Mouse (Mus musculus) lung, postnatal 10 days (tissue): Measurements from ENCODE around the gene Ric3.

Experiments used
- DNase-seq: peaks from one replicate; pipeline ENCODE4 v3.0.0; 2021

The Ric3 gene

DNA sequence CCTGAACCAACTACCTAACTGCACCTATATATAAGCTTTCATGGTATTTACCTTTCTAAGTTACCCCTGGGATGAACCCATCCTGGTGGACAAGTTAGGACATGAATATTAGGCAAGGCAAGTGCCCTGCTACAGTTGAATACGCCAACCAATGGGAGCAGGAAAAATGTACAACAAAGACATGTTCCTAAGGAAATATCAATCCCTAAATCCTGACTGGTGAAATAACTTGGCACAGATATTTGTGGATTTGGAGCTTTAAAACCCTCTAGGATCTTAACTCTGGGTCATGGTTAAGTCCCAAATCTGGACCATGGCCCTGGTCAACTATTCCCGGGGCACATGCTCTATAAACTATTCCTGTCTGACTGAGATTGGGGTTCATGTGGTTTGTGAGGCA, 37.3 kb downstream of the Ric3 start:
- DNase-seq, result no peak

DNA sequence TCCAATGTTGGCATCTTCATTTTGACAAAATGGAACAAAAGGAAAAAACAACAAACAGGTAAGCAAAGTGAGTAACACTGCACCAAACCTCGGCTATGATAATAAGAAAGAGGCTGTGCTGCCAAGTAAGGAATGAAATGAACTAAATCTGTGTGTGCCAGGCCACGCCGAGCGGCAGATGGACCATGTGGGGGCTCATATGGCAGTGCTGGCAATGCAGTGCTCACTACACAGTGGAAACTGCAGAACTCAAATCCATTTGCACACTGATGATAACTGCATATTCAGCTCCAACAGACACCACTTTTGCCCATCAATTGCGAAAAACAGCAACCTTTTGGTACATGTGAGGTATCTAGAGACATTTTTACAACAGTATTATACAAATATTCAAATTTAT, 43.7 kb downstream of the Ric3 start:
- no peak for DNase-seq

DNA sequence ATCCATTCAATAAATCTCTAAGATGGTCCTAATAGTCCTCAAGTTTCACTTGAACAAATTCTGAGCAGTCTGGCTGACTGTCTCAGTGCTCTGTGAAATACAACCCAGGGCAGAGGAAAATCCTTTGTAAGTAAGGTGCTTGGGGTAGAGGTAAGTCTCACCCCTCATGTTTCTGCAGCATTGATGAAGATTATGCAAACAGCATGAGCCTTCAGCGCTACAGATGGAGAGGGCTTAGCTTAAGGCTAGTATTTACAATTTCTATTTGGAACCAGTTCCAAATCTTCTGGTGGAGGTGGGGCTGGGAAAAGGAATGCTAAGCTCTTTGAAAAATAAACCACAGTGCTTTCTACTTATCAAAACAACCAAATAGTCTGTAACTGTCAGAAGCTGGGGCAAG, 44.1 kb downstream of the Ric3 start:
- no peak for DNase-seq

DNA sequence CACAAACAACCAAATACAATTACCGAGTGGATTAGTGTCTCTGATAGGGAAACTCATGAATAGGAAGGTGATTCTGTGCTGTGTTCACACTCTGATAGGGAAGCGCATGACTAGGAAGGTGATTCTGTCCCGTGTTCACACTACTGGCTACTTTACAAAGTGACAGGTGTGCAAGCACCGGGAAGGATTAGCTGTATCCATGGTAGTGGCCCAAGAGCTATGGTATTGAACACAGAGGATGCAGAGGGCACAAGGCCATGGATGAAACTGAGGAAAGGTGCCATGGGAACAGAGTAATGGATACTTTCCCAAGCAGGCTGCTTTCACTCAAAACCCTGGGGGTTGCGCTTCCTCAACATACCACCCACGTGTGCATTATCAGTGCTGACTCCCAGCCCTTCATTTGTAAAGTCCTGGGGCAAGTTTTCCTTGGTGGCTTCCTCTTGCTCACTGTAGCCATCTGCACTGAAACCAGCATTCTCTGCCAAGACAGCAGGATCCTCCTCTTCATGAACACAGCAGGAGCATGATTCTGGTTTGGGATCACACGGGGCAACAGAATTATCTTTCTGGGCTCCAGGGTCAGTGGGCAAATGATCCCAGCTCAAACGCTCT, 44.9 kb downstream of the Ric3 start:
- no peak for DNase-seq

DNA sequence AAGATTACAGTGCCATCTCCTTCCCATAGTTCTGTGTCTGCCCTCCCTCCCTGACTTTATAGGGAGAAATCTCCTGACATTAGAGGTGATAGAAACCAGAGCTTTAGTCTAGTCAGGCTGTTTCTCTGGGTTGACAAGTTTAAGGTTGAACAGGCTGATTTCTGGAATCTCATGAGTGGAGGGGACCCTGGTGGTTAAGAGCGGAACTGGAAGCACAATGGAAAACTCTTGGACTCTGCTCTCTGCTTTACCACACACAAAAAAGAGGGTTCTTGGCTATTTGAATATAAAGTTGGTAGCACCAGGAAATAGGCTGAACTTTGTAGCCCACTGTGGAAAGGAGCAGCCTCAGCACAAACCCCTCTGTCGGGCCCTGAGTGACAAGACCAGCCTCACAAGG, 51.1 kb downstream of the Ric3 start:
- no peak for DNase-seq

DNA sequence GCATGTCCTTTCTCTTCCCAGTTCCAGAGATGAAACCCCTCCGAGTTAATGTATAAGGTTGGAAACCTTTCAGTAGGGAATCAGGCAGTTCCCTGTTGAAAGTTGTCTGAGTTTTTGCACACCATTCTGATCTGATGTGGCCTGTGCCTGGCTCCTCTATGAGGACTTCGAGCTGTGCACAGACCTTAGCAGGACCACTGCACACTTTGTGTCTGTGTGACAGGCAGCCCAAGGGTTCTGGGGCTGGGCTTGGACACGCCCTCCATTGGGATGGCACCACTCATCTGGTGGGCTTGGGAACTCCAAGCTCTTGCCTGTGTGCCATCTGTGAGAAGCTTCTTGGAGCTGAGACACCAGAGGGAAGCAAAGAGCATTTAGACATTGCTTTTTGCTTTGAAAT, 51.8 kb downstream of the Ric3 start:
- DNase-seq, result no peak

DNA sequence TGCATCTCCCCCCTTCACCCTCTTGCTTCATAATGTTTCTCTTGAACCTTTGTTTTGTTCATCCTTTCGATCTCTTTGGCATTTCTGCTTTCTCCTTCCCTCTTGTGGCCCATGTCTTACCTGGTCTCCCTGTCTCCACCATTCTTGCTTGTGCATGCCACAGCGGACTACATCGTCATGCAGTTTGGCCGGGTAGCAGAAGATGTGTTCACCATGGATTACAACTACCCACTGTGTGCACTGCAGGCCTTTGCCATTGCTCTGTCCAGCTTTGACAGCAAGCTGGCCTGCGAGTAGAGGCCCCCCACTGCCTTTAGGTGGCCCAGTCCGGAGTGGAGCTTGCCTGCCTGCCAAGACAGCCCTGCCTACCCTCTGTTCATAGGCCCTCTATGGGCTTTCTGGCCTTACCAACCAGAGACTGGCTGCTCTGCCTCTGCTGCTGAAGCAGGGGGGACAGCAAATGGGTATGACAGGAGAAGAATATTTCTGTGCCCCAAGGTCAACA, 53.1 kb downstream of the Ric3 start:
- no peak for DNase-seq

DNA sequence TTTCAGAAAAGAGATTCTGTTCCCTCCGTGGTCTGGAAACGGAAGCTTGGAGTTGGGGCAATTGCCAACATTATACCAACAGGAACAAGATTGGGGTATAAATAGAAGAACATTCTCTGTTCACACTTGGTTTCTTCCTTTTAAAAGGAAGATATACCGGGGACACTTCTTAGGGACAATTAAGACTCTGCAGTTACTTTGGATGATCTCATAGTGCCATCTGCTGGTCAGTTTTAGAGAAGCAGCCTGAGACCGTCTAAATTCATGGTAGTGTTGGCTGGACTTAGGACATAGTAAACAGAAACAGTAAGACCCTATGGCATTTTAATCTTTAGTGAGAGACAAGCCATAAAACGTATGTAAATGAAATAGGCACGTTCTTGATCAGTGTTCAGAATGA, 54.9 kb downstream of the Ric3 start:
- peak; percentile 50 for DNase-seq

DNA sequence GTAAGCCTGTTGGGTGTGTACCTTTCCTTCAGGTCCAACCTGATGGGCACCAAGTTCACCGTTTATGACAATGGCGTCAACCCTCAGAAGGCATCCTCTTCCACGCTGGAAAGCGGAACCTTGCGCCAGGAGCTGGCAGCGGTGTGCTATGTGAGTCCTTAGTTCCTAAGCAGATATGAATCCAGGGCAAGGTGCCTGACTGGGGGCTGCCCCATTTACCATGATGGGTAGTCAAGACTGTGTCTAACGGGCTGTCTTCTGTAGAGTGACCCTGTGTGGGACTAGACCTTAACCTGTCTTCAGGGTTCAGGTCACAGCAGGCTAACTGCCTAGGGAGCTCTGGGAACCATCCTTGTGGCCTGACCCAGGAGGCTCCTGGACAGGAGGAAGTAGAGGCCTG, 55.4 kb downstream of the Ric3 start:
- DNase-seq, result no peak

DNA sequence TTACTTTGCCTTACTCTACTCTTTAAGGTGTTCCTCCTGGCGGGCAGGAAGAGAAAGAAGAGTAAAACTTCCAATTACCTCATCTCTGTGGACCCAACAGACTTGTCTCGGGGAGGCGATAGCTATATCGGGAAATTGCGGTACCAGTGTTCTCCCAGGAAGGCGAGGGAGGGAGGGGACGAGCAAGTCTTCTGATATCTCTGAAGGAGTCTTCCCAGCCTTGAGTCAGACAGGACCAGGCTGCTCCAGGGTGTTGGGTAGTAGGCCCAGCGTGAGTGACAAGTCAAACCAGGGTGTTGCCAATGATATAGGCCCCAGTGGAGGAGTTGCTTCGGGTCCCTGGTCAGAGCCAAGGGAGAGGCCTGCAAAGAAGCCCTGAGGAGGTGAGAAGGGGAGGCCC, 56.2 kb downstream of the Ric3 start:
- DNase-seq, result no peak

DNA sequence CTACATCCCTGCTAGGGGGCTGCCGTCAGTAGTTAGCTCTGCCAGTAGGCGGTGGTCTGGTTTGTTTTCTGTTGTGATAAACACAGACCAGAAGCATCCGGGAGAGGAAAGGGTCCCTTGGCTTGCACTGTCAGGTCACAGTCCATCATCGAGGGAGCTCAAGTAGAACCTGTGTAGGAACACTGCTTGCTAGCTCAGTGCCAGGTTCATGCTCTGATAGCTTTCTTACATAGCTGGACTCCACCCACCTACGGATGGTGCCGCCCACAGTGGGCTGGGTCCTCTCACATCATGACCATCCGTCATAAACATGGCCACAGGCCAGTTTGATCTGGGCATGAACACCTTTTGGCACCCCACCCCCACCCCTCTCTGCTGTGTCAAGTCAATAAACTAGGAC, 57.4 kb downstream of the Ric3 start:
- DNase-seq, result no peak

DNA sequence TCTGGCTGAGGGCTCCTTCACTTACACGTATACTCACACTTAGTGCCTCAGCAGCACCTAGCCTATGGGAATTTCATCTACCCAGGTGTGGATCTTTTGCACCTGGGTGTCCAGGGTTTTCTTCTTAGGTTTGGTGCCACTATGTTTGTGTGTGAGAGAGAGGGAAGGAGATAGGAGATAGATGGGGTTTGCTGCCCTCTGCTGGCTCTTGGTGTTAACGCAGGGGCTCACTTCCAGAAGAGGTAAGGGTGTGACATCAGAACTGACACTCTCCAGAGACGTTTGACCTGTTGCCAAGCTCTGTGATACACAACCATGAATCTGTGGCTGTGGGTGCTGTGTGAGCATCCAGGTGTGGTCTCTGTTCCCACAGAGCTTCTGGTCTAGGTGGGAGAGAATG, 61.7 kb downstream of the Ric3 start:
- peak; percentile 65 for DNase-seq

DNA sequence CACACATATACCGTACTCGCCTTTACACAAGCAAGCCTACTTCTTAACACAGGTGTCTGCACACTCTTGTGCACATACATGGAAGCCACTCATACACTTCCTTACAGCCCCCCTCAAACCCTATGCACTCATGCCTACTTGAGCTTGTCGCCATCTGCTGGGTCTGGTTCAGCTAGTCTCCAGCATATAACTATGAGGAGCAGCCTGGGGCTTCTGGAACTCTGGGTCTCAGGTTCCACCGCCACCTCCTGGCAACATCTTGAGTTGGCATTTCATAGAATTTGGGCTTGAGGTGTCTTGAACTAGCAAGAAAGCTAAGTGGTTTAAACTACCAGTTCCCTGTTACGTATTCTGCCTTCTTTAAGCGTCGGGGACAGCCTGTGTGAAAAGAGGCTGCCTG, 63.9 kb downstream of the Ric3 start:
- DNase-seq, result no peak

DNA sequence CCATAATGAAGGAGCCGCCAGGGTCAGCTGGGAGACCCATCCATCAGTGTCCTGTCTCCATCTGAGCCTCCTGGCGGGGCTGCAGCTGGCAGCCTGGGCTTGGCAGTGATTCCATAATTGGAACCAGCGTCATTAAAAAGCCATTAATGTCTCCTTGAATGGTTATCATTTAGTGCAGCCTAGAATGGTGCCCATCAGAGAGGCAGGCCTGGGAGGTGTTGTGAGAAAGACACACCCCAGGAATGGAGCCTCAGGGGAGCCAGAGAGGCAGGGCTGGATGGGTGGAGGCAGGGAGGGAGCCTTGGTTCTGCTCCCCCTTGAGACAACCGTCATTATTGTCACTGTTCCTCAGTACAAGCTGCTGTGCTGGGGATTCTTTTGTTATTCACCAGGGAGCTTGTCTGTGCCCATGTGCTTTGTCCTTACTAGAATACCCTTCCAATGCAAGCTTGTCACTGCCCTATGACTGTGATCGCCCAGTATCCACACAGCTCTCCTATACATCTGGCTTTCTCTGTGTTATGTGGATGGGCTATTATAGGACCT, 66.7 kb downstream of the Ric3 start:
- no peak for DNase-seq

DNA sequence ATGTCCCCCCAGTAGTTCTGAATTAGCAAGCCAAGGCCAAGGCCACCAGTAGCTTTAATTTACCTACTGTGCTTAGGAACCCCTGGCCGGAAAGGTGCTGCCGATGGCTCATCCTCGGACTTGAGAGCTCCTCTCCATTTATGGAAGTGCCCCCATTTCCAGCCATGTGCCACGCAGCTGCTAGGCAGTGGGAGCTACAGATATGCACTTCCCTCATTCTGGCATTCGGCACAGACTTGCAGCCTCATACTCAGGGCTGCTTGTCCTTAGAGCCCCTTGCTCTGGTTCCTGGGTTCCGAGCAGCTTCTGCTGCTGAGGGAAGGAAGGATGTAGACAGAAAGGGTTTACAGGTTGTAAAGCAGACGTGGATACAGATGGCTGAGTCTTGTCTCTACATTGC, 68.3 kb downstream of the Ric3 start:
- no peak for DNase-seq

DNA sequence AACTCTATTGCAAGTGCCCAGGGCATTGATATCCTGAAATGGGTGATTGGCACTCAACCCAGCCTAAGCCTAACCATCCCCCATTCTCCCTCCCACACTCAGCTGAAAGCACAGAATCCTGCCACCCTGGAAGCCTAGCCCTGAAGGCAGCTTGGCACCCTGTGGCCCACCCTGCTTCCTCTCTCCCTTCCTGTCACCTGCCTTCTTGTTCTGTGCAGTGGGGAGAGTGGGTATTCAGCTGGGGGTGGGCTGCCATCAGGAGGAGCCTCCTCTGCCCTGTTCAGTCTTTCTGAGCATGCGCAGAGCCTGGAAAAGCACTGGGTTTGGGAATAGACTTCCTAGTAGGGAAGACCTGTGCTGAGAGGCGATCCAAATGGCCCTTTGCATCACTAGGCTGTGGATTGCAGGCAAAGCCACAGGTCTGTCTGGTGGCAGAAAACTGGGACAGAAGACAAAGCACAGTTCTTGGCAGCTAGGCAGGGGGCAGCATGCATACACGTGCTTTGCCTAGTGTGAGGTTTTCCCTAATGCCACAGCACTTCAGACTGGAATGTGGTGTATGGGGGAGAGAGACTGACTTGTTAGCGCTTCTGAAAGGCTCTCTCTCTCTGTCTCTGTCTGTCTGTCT, 70.0 kb downstream of the Ric3 start:
- DNase-seq, result no peak

DNA sequence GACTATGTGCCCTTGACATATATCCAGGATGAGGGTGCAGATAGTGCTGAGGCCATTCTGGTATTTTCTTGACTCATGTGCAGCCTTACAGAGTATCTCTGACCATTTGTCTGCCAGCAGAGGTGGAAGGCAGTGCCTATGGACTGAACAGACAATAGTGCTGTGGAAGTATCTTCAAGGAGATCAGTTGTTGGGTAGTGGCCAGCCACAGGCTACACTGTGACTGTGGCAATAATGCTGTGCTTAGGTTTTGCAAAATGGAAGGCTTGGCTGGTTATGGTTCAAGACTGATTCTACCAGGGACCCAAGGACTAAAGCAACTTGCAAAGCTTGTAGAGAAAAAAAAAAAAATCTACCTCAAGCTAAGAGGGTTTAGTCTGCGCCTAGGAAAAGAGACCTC, 70.6 kb downstream of the Ric3 start:
- DNase-seq, result no peak

DNA sequence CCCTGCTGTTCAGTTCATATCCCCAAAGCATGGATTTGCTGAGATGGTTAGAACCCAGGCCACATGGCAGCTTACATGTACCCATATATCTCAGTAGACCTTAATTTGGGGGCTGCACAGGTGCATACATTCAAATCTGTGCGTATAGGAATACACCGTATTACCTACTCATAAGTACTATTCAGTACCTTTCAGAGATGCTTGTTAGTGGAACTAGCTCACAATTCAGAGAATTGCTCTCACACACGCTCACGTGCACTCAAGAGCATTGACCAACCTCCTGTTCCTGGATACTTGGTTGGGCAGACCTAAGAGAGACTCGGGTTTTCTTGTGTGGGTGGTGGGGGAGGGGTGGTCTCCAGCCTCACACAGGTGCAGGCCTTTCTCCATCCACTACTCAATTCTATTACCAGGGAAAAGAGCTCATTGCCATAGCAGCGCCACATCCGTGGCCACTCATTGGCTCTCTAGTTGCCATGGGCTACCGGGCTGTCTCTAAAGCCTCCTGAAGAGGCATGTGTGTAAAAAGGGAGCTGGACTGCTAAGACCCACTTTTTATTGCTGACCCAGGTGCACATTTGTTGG, 71.4 kb downstream of the Ric3 start:
- no peak for DNase-seq

DNA sequence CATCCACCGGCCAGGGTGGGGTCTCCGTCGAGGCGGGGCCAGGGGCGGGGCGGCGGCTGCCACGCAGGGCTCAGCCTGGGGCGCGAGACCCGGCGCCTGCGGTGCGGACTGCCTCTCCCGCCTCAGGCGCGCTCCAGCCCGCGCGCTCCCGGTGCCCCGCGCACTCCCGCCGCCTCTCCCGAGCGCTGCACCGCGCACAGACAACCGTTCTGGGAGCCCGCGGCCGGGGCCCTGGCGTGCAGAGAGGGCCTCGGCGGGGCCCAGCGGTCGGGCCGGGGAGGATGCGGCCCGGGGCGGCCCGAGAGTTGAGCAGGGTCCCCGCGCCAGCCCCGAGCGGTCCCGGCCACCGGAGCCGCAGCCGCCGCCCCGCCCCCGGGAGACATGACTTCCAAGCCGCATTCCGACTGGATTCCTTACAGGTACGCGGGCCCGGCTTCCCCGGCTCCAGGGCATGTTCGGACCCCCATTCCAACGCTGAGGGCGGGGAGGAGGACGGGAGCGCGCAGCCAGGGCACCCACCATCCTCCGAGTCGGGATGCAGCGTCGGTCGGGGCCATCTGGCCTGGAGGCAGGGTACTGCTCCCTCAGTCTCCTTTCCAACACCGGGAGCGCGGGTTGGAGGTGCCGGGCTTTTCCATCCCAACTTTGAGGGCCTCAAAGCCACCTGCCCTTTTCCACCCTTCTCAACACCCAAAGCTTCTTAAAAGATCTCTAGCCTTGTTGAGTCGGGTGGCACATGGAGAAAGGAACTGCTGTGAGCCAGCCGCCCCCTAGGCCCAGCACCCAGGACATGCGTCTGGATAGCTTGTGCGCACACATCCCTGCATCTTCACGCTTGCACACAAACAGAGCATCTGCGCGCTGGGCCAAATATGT, 72.2 kb downstream of the Ric3 start:
- DNase-seq, result no peak

DNA sequence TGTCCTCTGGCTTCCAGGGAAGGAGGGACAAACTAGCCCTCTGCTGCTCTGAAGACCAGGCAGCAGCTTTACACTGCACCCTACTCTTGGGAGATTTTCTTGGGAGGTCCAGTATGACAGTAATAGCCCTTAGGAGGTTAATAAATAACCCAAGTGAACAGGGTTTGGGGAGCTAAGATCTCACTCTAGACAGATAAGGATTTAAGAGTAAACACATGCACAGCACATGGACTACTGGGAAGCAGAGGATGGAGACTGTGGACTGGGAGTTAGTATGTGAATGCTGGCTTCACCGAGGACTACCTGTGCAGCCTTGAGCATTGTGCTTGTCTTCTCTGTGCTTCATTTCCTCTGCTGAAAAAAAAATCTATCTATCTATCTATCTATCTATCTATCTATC, 73.9 kb downstream of the Ric3 start:
- no peak for DNase-seq

DNA sequence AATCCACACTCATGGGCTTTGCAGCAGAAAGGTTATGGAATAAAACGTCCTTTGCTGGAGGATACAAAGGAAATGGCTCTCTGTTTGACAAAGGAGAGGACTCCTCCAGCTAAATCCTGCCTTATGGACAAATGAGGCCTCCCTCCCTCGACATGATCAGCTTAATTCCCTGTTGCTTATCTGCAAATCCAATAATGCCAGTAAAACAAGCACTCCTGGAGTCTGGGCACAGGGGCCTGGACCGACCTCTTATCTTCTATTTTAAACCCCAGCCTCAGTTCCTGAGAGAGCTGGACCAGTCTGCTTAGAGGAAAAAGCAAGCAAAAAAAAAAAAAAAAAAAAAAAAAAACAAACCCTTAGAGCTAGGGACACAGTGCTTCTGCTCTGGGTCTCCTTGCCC, 79.5 kb downstream of the Ric3 start:
- no peak for DNase-seq

DNA sequence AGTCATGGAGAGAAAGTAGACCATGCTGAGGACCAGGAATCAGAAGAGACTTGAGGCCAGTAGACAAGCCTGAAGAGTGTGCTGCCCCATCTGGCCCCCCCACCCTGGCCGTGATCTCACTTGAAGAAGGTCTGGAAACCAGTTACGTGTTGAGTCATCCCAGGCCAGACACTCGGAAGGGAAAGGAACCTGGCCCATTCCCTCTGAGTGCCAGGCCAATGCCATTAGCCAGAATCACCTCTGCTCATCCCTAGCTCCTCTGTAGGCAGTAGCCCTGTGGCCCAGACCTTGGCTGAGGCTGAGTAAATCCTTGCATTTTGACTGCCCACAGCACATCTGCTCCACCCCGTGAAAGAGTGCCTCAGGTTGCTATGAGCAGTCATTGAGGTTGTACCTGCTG, 81.2 kb downstream of the Ric3 start:
- no peak for DNase-seq

DNA sequence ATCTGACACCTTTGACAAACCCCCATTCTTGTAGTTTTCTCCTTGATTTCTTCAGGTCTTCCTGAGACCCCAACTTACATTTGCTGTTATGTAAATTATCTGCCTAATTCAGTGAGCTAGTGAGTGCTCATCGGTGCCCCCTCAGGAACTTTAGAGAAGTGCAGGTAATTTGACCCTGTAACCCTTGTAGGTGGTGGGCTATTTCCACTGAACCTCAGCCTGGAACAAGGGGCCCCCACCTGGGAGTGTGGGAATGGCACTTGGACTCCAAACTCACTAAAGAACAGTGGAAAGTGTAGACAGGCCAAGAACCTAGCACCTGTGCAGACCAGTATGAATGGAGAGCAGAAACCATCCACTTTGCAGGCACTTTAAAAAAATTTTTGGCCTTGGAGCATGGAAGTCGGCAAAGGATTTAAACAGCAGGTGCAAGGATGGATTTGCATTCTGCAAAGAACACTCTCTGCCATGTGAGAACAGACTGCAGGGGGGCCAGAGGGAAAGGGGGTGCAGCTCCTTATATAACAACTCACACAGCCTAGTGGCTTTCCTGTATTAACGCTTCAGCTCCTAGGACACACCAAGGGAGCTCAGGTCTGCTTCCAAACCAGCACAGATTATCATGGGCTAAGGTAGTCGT, 82.7 kb downstream of the Ric3 start:
- DNase-seq, result no peak
